Mouse (Mus musculus): Measurements from ENCODE around the gene Pla2g15.

- peak; percentile 76 for TF ChIP-seq POLR2A (IDR thresholded peaks at IDR 0.05; ENCODE audit: low read depth, low read length)
- no peak for TF ChIP-seq CTCF (conservative IDR thresholded peaks at IDR 0.05; ENCODE audit: insufficient read depth, insufficient read length, low read depth, low read length)
These were observed 13.8 kb upstream of the Pla2g15 start, which contains the start of gene Esrp2 for GRCm38 (mm10) chr8:106136156-106137130.
